Mouse (Mus musculus) neural tube, embryonic 15.5 days (tissue): ENCODE measurements around the gene Ccdc191. TPM values are rescaled to one million over a fixed set of nuclear protein-coding genes. Genes with fewer than 3 reads are reported as not detected.

Experiments used
- ATAC-seq: fragments of 200-750 bp; cut with Nextera tagmentation; 2 replicates; pipeline ENCODE4 v1.8.0; 2017; ENCODE audit warnings: mild to moderate bottlenecking, moderate TSS enrichment, moderate library complexity; ENCODE audit not compliant: low FRiP score
- H3K27ac ChIP-seq: fragments of 300-500 bp; sonication (generic); replicated peaks from 2 replicates; pipeline ENCODE4 v1.5.1; 2015; ENCODE audit warnings: mild to moderate bottlenecking, inconsistent platforms
- H3K27me3 ChIP-seq: fragments of 300-500 bp; sonication (generic); replicated peaks from 2 replicates; pipeline ENCODE4 v1.6.1; 2015; ENCODE audit warnings: inconsistent platforms
- H3K36me3 ChIP-seq: fragments of 300-500 bp; sonication (generic); 2 replicates; pipeline ENCODE4 v1.6.1; 2015; ENCODE audit warnings: inconsistent platforms
- H3K4me1 ChIP-seq: fragments of 300-500 bp; sonication (generic); 2 replicates; pipeline ENCODE4 v1.6.1; 2015; ENCODE audit warnings: inconsistent platforms
- H3K4me2 ChIP-seq: fragments of 300-500 bp; sonication (generic); 2 replicates; pipeline ENCODE4 v1.6.1; 2015; ENCODE audit warnings: inconsistent platforms, mild to moderate bottlenecking, moderate library complexity
- H3K4me3 ChIP-seq: fragments of 300-500 bp; sonication (generic); replicated peaks from 2 replicates; pipeline ENCODE4 v1.5.1; 2015; ENCODE audit warnings: mild to moderate bottlenecking, inconsistent platforms
- H3K9ac ChIP-seq: fragments of 300-500 bp; sonication (generic); replicated peaks from 2 replicates; pipeline ENCODE4 v1.6.1; 2015; ENCODE audit warnings: mild to moderate bottlenecking, inconsistent platforms
- H3K9me3 ChIP-seq: fragments of 300-500 bp; sonication (generic); replicated peaks from 2 replicates; pipeline ENCODE4 v1.6.1; 2016; ENCODE audit warnings: inconsistent platforms
- WGBS: fragments of 180-500 bp; shearing (Covaris S2); methylation state at CpG from one replicate; pipeline ENCODE4 v1.1.7; 2015; ENCODE audit warnings: mixed read lengths; 5-methylcytosine and 5-hydroxymethylcytosine counted together
- polyA plus RNA-seq: library from polyadenylated mRNA; unstranded; fragments of >200 nt; fragmentation: Nextera tagmentation; extraction: Ambion mirVana; gene quantifications from 2 replicates; pipeline ENCODE4 v1.2.1, GENCODE M21; 2015

Gene Ccdc191
- polyA plus RNA-seq, 1 experiment from 2014 or later: 6.6 TPM

DNA sequence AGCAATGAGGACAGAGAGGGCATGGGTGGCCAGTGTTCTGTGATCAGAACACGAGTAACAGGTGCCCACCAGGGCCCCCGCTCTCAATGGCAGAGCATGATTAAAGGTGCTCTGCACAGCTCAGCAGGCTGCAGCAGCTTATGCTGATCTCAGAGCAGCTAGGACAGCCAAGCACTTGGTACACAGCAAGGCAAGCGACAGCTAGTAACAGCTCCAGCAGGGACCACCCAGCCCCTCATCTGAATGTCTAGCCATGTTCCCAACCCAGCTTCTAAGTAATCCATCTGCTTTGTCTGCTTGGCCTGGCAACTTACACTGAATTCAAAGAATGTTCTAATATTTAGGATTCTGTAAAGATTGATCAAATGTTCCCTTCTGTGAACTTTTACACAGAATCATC, 74.2 kb downstream of the Ccdc191 start:
- no peak for ATAC-seq
- WGBS: 85% methylated on average over 3 of the region's 3 CpGs
- H3K4me3 ChIP-seq: no peak overlapping the region

GRCm38 (mm10) chr16:43965781-43966389, 76.3 kb downstream of the Ccdc191 start:
- H3K27ac ChIP-seq: peak overlapping the region; percentile 37; the same call in 1 of the 2 replicates
- H3K9me3 ChIP-seq: no peaks in the 10 kb centered on the region
- H3K9ac ChIP-seq: no peak overlapping the region
- H3K4me3 ChIP-seq: no peak overlapping the region
- no peaks in the 10 kb centered on the region for H3K27me3 ChIP-seq
- H3K4me2 ChIP-seq: no peak overlapping the region
- no peak for ATAC-seq
- H3K36me3 ChIP-seq: peaks cover 10% of the 10 kb centered on the region; the same call in 1 of the 2 replicates
- H3K4me1 ChIP-seq: 0 out of 2 replicates have a peak, but pooled peaks cover 5% of the 10 kb centered on the region
- 67% methylated on average over 13 of the region's 13 CpGs for WGBS

More for the DNA sequence above, 74.2 kb downstream of the Ccdc191 start:
- Histone ChIP-seq H3K27me3 (no peaks in the 10 kb centered on the region), H3K36me3 (peaks cover 7% of the 10 kb centered on the region; the same call in 1 of the 2 replicates), H3K9ac (no peak overlapping the region), H3K4me1 (0 out of 2 replicates have a peak, but pooled peaks cover 5% of the 10 kb centered on the region), H3K27ac (no peak overlapping the region), H3K9me3 (no peaks in the 10 kb centered on the region), H3K4me2 (no peak overlapping the region)

GRCm38 (mm10) chr16:43970426-43970825, 80.8 kb downstream of the Ccdc191 start:
- Histone ChIP-seq H3K27ac (no peak overlapping the region), H3K4me2 (no peak overlapping the region), H3K4me1 (0 out of 2 replicates have a peak, but pooled peaks cover 3% of the 10 kb centered on the region), H3K9ac (no peak overlapping the region), H3K27me3 (no peaks in the 10 kb centered on the region), H3K9me3 (no peaks in the 10 kb centered on the region), H3K36me3 (peaks cover 8% of the 10 kb centered on the region; the same call in 1 of the 2 replicates), H3K4me3 (no peak overlapping the region)
- no peak for ATAC-seq
- 85% methylated on average over 3 of the region's 3 CpGs for WGBS

GRCm38 (mm10) chr16:43971189-43971588, 81.6 kb downstream of the Ccdc191 start:
- Histone ChIP-seq H3K4me2 (no peak overlapping the region), H3K27me3 (no peaks in the 10 kb centered on the region), H3K27ac (no peak overlapping the region), H3K9me3 (no peaks in the 10 kb centered on the region), H3K9ac (no peak overlapping the region), H3K36me3 (peaks cover 8% of the 10 kb centered on the region; the same call in 1 of the 2 replicates), H3K4me1 (0 out of 2 replicates have a peak, but pooled peaks cover 3% of the 10 kb centered on the region), H3K4me3 (no peak overlapping the region)
- 95% methylated on average over 11 of the region's 11 CpGs for WGBS
- no peak for ATAC-seq

DNA sequence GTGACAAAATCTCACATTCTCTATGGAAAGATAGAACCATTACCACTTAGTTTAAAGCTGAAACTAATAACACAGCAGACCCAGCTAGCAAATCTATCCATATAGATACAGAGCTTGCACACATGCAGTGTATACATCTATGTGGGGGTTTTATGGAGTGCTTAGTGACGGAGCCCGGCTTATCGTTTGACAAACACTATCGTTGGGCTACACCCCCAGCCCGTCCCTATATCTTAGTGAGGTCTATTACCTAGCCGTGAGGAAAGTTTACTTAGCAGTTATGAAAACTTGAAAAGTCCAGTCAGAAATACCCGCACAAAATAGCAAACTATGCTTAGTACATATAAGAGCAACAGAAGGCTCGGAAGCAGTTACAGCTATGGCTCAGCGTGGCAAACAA, 82.1 kb downstream of the Ccdc191 start:
- Histone ChIP-seq H3K27ac (no peak overlapping the region), H3K9ac (no peak overlapping the region), H3K4me2 (no peak overlapping the region), H3K9me3 (no peaks in the 10 kb centered on the region), H3K4me3 (no peak overlapping the region), H3K4me1 (no peaks in the 10 kb centered on the region), H3K27me3 (no peaks in the 10 kb centered on the region), H3K36me3 (peaks cover 8% of the 10 kb centered on the region; the same call in 1 of the 2 replicates)
- no peak for ATAC-seq
- WGBS: 92% methylated on average over 9 of the region's 9 CpGs

DNA sequence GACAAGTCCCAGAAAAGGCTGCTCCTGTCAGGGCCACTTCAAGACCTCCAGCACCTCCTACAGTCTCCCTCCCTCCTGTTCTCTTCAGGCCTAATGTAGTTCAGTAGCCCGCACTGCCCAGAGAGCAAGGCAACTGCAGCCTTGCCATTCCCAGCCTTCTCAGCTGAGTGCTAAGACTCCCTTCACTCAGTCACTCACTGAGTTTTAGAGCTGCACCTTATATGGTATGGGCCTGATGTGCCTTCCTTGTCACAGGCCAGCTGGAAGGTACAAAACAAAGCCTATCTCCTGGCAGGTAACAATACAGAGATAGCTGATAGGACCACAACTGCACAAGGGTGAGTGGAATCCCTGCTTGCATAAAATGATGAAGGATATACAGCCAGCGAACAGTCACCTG, 82.8 kb downstream of the Ccdc191 start:
- no peak overlapping the region for H3K27ac ChIP-seq
- WGBS: 97% methylated on average over 2 of the region's 2 CpGs
- no peak for ATAC-seq

GRCm38 (mm10) chr16:43973147-43973546, 83.5 kb downstream of the Ccdc191 start:
- ATAC-seq: no peak
- H3K27me3 ChIP-seq: no peaks in the 10 kb centered on the region; the same call in 1 of the 2 replicates
- no peaks in the 10 kb centered on the region for H3K9me3 ChIP-seq
- WGBS: 91% methylated on average over 11 of the region's 11 CpGs
- no peak overlapping the region for H3K27ac ChIP-seq
- no peak overlapping the region for H3K9ac ChIP-seq
- peaks cover 8% of the 10 kb centered on the region; the same call in 1 of the 2 replicates for H3K36me3 ChIP-seq
- H3K4me1 ChIP-seq: no peaks in the 10 kb centered on the region
- no peak overlapping the region for H3K4me3 ChIP-seq
- no peak overlapping the region for H3K4me2 ChIP-seq

More for the DNA sequence above, 82.8 kb downstream of the Ccdc191 start:
- Histone ChIP-seq H3K4me3 (no peak overlapping the region), H3K4me1 (no peaks in the 10 kb centered on the region), H3K27me3 (no peaks in the 10 kb centered on the region; the same call in 1 of the 2 replicates), H3K9ac (no peak overlapping the region), H3K36me3 (peaks cover 8% of the 10 kb centered on the region; the same call in 1 of the 2 replicates), H3K4me2 (no peak overlapping the region), H3K9me3 (no peaks in the 10 kb centered on the region)

- Histone ChIP-seq H3K36me3 (peaks cover 4% of the 10 kb centered on the region; the same call in 1 of the 2 replicates), H3K4me3 (no peak overlapping the region), H3K4me2 (no peak overlapping the region), H3K9ac (no peak overlapping the region), H3K9me3 (no peaks in the 10 kb centered on the region), H3K4me1 (peaks cover under 1% of the 10 kb centered on the region; the same call in 1 of the 2 replicates), H3K27me3 (no peaks in the 10 kb centered on the region; the same call in 1 of the 2 replicates), H3K27ac (no peak overlapping the region)
- no peak for ATAC-seq
- WGBS: 90% methylated on average over 22 of the region's 22 CpGs
Observed at GRCm38 (mm10) chr16:43973606-43974220, 84.1 kb downstream of the Ccdc191 start.

DNA sequence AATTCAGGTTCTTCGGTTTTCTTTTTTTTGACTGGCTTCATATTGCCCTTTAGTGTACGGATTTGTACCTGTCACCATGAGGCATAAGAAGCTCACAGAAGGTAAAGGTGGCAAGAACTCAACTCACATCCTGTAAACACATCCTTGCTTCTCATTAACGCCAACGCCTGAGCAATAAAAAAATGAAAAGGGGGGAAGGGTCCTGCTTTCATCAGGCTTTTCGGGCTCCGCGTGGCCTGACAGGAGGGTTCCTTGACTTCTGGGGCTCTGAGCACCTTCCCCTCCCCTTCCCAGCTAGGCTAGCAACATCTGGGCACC, 89.4 kb downstream of the Ccdc191 start:
- WGBS: 15% methylated on average over 7 of the region's 7 CpGs
- H3K36me3 ChIP-seq: no peaks in the 10 kb centered on the region
- ATAC-seq: no peak; the same call in 1 of the 2 replicates

DNA sequence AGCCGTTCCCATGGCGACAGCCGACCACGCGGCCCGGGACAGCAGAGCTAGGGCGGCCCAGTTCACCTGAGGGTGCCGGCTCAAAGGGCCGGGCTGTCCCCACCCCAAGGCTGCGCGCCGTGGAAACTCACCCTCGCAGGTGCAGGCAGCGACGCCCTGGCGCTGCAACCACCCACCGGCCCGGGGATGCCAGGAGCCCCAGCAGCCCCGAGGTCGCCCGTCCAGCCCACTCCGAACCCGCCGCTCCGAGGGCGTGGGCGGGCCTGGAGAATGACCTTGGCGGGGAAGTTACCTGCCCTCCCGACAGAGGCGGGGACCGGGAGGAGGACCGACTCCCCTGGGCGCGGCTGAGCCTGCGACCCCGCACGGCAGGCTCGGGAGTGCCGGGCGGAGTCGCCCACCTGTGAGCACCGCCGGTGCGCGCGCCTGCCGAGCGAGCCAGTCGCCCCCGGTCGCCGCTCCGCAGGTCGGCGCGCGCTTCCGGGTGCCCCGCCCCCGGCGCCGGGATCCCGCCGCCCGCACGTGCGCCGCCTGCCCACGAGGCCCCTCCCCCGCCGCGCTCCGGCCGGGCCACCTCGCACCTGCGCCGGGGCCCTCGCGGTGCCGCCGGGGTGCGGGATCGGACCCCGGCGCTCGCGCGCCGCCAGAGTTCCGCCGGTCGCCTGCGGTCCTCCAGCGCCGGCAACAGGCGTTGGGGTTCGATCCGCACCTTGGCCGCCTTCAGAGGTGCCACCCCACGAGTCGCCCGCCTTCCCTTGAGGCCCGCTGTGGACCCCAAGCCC, 89.9 kb downstream of the Ccdc191 start, which contains the start of gene Zdhhc23:
Gene Zdhhc23 (minus strand): TSS at position 464 of the 782 bp plus-strand sequence.
- Histone ChIP-seq H3K9ac (peak within 1 kb of the TSS; percentile 63), H3K27me3 (peaks cover 3% of the 10 kb centered on the region; the same call in 1 of the 2 replicates), H3K4me2 (peak within 1 kb of the TSS; percentile 99), H3K4me3 (peak within 1 kb of the TSS; percentile 75), H3K9me3 (no peaks in the 10 kb centered on the region), H3K4me1 (peaks cover 9% of the 10 kb centered on the region; the same call in 1 of the 2 replicates), H3K36me3 (no peaks in the 10 kb centered on the region), H3K27ac (no peak within 1 kb of the TSS)
- WGBS: under 1% methylated on average over 76 of the region's 103 CpGs
- peak; percentile 89 for ATAC-seq

More for the DNA sequence above, 89.4 kb downstream of the Ccdc191 start:
- peak overlapping the region; percentile 63 for H3K9ac ChIP-seq
- H3K27me3 ChIP-seq: peaks cover 3% of the 10 kb centered on the region; the same call in 1 of the 2 replicates
- peak overlapping the region; percentile 75 for H3K4me3 ChIP-seq
- peak overlapping the region; percentile 99 for H3K4me2 ChIP-seq
- H3K27ac ChIP-seq: no peak overlapping the region
- peaks cover 9% of the 10 kb centered on the region; the same call in 1 of the 2 replicates for H3K4me1 ChIP-seq
- no peaks in the 10 kb centered on the region for H3K9me3 ChIP-seq

DNA sequence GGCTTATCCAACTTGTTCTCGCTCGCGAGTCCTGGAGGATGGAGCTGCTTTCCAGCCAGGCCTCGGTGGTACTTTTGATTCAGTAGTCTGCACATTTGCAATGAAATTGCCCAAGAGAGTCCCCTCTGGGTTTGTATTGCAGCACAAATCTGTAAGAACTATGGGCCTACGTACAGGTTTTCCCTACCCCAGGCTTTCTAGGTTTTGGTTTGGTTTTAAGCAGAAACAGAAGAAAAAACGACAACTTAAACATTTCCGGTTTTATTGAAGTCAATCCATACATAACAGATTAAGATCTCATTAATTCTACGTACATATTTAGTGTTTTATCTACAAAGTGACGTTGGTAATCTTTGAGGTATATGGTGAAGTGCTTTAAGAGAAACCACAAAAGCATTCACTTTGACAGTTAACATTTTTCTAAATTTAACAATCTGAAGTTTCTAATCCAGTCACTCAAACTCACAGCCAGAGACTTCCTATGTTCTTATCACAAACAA, 90.6 kb downstream of the Ccdc191 start:
- Histone ChIP-seq H3K27ac (no peak overlapping the region), H3K36me3 (no peaks in the 10 kb centered on the region), H3K9me3 (no peaks in the 10 kb centered on the region), H3K4me1 (peaks cover 9% of the 10 kb centered on the region; the same call in 1 of the 2 replicates), H3K27me3 (peaks cover 3% of the 10 kb centered on the region; the same call in 1 of the 2 replicates), H3K4me2 (peak overlapping the region; percentile 99), H3K4me3 (peak overlapping the region; percentile 75), H3K9ac (peak overlapping the region; percentile 63)
- no peak for ATAC-seq
- WGBS: 28% methylated on average over 9 of the region's 9 CpGs
